Mouse (Mus musculus) liver, embryonic 14.5 days (tissue): Measurements from ENCODE around the gene Fxr1.

Experiments
- CTCF ChIP-seq: IDR thresholded peaks from 2 replicates; pipeline ENCODE4 v1.5.1; 2016; ENCODE audit warnings: antibody characterized with exemption, low read depth, control low read depth
- EP300 ChIP-seq: IDR thresholded peaks from 2 replicates; pipeline ENCODE4 v1.6.1; 2016; ENCODE audit warnings: antibody characterized with exemption, low read depth

GRCm38 (mm10) chr3:34035706-34036105 lies 16.0 kb downstream of the Fxr1 start:
- TF ChIP-seq CTCF = no peak
- no peak for TF ChIP-seq EP300
